Mouse (Mus musculus) neural tube, embryonic 14.5 days (tissue): ENCODE results near the gene Plcl1. TPM values are rescaled to one million over a fixed set of nuclear protein-coding genes. Genes with fewer than 3 reads are reported as not detected.

Experiments used
- ATAC-seq: fragments of 200-750 bp; cut with Nextera tagmentation; 2 replicates; pipeline ENCODE4 v1.8.0; 2017; ENCODE audit warnings: low read depth, mild to moderate bottlenecking, moderate TSS enrichment, moderate library complexity
- H3K27ac ChIP-seq: fragments of 300-500 bp; sonication (generic); 2 replicates; pipeline ENCODE4 v1.5.1; 2014; ENCODE audit warnings: low read depth, mild to moderate bottlenecking, control low read depth, low read length, moderate library complexity, mixed read lengths
- H3K27me3 ChIP-seq: fragments of 300-500 bp; sonication (generic); 2 replicates; pipeline ENCODE4 v1.6.1; 2014; ENCODE audit warnings: low read length; ENCODE audit not compliant: control insufficient read depth, insufficient read depth
- H3K36me3 ChIP-seq: fragments of 300-500 bp; sonication (generic); 2 replicates; pipeline ENCODE4 v1.6.1; 2014; ENCODE audit warnings: low read length, mixed read lengths; ENCODE audit not compliant: control insufficient read depth, insufficient read depth
- H3K4me1 ChIP-seq: fragments of 300-500 bp; sonication (generic); 2 replicates; pipeline ENCODE4 v1.6.1; 2014; ENCODE audit warnings: low read length; ENCODE audit not compliant: control insufficient read depth, insufficient read depth
- H3K4me2 ChIP-seq: fragments of 300-500 bp; sonication (generic); 2 replicates; pipeline ENCODE4 v1.6.1; 2014; ENCODE audit warnings: mild to moderate bottlenecking, low read depth, low read length, control low read depth
- H3K4me3 ChIP-seq: fragments of 300-500 bp; sonication (generic); 2 replicates; pipeline ENCODE4 v1.5.1; 2014; ENCODE audit warnings: low read depth, low read length, control low read depth, mixed read lengths
- H3K9ac ChIP-seq: fragments of 300-500 bp; sonication (generic); replicated peaks from 2 replicates; pipeline ENCODE4 v1.6.1; 2014; ENCODE audit warnings: low read depth, mild to moderate bottlenecking, control low read depth, low read length, mixed read lengths
- H3K9me3 ChIP-seq: fragments of 300-500 bp; sonication (generic); 2 replicates; pipeline ENCODE4 v1.6.1; 2016; ENCODE audit warnings: low read length; ENCODE audit not compliant: control insufficient read depth
- WGBS: fragments of 180-500 bp; shearing (Covaris S2); extraction: QIAGEN DNeasy Blood & Tissue Kit; methylation state at CpG from one replicate; pipeline ENCODE4 v1.1.7; 2014; 5-methylcytosine and 5-hydroxymethylcytosine counted together
- polyA plus RNA-seq: library from polyadenylated mRNA; unstranded; fragments of >200 nt; fragmentation: Nextera tagmentation; extraction: Ambion mirVana; gene quantifications from 2 replicates; pipeline ENCODE4 v1.2.1, GENCODE M21; 2014

The Plcl1 gene
- polyA plus RNA-seq, 1 experiment from 2014 or later: 5.4 TPM

- no peak for ATAC-seq
Observed at GRCm38 (mm10) chr1:55702106-55702505, 296.4 kb downstream of the Plcl1 start.

GRCm38 (mm10) chr1:55704707-55705106, 299.0 kb downstream of the Plcl1 start:
- peak; percentile 73 for ATAC-seq
- Histone ChIP-seq H3K36me3 (no peaks in the 10 kb centered on the region), H3K9me3 (no peaks in the 10 kb centered on the region), H3K9ac (no peak overlapping the region), H3K4me3 (no peak overlapping the region), H3K27me3 (no peaks in the 10 kb centered on the region), H3K4me2 (no peak overlapping the region), H3K4me1 (peaks cover 6% of the 10 kb centered on the region; the same call in 1 of the 2 replicates), H3K27ac (no peak overlapping the region)
- 12% methylated on average over 2 of the region's 2 CpGs for WGBS

More at GRCm38 (mm10) chr1:55702106-55702505, 296.4 kb downstream of the Plcl1 start:
- no peak overlapping the region for H3K9ac ChIP-seq
- no peak overlapping the region for H3K27ac ChIP-seq
- peaks cover 6% of the 10 kb centered on the region; the same call in 1 of the 2 replicates for H3K4me1 ChIP-seq
- 43% methylated on average over 3 of the region's 3 CpGs for WGBS
- H3K36me3 ChIP-seq: no peaks in the 10 kb centered on the region
- H3K4me2 ChIP-seq: no peak overlapping the region
- no peaks in the 10 kb centered on the region for H3K27me3 ChIP-seq
- H3K9me3 ChIP-seq: no peaks in the 10 kb centered on the region
- no peak overlapping the region for H3K4me3 ChIP-seq

- no peaks in the 10 kb centered on the region for H3K36me3 ChIP-seq
- no peak overlapping the region for H3K4me2 ChIP-seq
- 31% methylated on average over 6 of the region's 6 CpGs for WGBS
- H3K9ac ChIP-seq: no peak overlapping the region
- ATAC-seq: peak; percentile 72; the same call in 1 of the 2 replicates
- H3K27me3 ChIP-seq: no peaks in the 10 kb centered on the region
- H3K27ac ChIP-seq: no peak overlapping the region
- H3K4me3 ChIP-seq: no peak overlapping the region
- H3K4me1 ChIP-seq: peaks cover 6% of the 10 kb centered on the region; the same call in 1 of the 2 replicates
- H3K9me3 ChIP-seq: no peaks in the 10 kb centered on the region
Observed at GRCm38 (mm10) chr1:55705173-55705572, 299.5 kb downstream of the Plcl1 start.

GRCm38 (mm10) chr1:55705756-55706155, 300.0 kb downstream of the Plcl1 start:
- 11% methylated on average over 3 of the region's 3 CpGs for WGBS
- no peaks in the 10 kb centered on the region for H3K27me3 ChIP-seq

GRCm38 (mm10) chr1:55706933-55707332, 301.2 kb downstream of the Plcl1 start:
- Histone ChIP-seq H3K4me3 (no peak overlapping the region), H3K4me2 (no peak overlapping the region), H3K36me3 (no peaks in the 10 kb centered on the region), H3K9me3 (no peaks in the 10 kb centered on the region), H3K4me1 (peaks cover 6% of the 10 kb centered on the region; the same call in 1 of the 2 replicates), H3K27me3 (no peaks in the 10 kb centered on the region), H3K27ac (no peak overlapping the region), H3K9ac (no peak overlapping the region)
- no peak for ATAC-seq
- 48% methylated on average over 1 of the region's 1 CpGs for WGBS

More at GRCm38 (mm10) chr1:55705756-55706155, 300.0 kb downstream of the Plcl1 start:
- Histone ChIP-seq H3K4me1 (peaks cover 6% of the 10 kb centered on the region; the same call in 1 of the 2 replicates), H3K36me3 (no peaks in the 10 kb centered on the region), H3K27ac (no peak overlapping the region), H3K4me2 (no peak overlapping the region), H3K4me3 (no peak overlapping the region), H3K9me3 (no peaks in the 10 kb centered on the region), H3K9ac (no peak overlapping the region)
- no peak for ATAC-seq

GRCm38 (mm10) chr1:55717283-55717803, 311.6 kb downstream of the Plcl1 start:
- WGBS: 83% methylated on average over 4 of the region's 4 CpGs
- Histone ChIP-seq H3K27me3 (no peaks in the 10 kb centered on the region), H3K4me3 (no peak overlapping the region), H3K9ac (no peak overlapping the region), H3K4me1 (no peaks in the 10 kb centered on the region), H3K4me2 (no peak overlapping the region), H3K9me3 (no peaks in the 10 kb centered on the region), H3K27ac (no peak overlapping the region), H3K36me3 (no peaks in the 10 kb centered on the region)
- no peak for ATAC-seq

- no peak overlapping the region for H3K4me3 ChIP-seq
- ATAC-seq: no peak
- no peaks in the 10 kb centered on the region for H3K27me3 ChIP-seq
- no peaks in the 10 kb centered on the region for H3K4me1 ChIP-seq
- WGBS: 64% methylated on average over 3 of the region's 3 CpGs
- no peak overlapping the region for H3K9ac ChIP-seq
- no peaks in the 10 kb centered on the region for H3K36me3 ChIP-seq
- H3K9me3 ChIP-seq: no peaks in the 10 kb centered on the region
- H3K27ac ChIP-seq: no peak overlapping the region
- no peak overlapping the region for H3K4me2 ChIP-seq
Observed at GRCm38 (mm10) chr1:55725428-55725827, 319.7 kb downstream of the Plcl1 start.

- Histone ChIP-seq H3K36me3 (no peaks in the 10 kb centered on the region), H3K4me3 (no peak overlapping the region), H3K27me3 (no peaks in the 10 kb centered on the region), H3K9me3 (no peaks in the 10 kb centered on the region), H3K4me1 (no peaks in the 10 kb centered on the region), H3K4me2 (no peak overlapping the region), H3K9ac (no peak overlapping the region), H3K27ac (no peak overlapping the region)
- WGBS: 96% methylated on average over 3 of the region's 3 CpGs
- ATAC-seq: no peak
Observed at GRCm38 (mm10) chr1:55729332-55729731, 323.6 kb downstream of the Plcl1 start.

GRCm38 (mm10) chr1:55732951-55733350, 327.2 kb downstream of the Plcl1 start:
- H3K4me3 ChIP-seq: no peak overlapping the region
- no peak overlapping the region for H3K4me2 ChIP-seq
- no peaks in the 10 kb centered on the region for H3K36me3 ChIP-seq
- no peaks in the 10 kb centered on the region for H3K9me3 ChIP-seq
- 76% methylated on average over 3 of the region's 3 CpGs for WGBS
- no peak for ATAC-seq
- no peak overlapping the region for H3K9ac ChIP-seq
- no peaks in the 10 kb centered on the region for H3K4me1 ChIP-seq
- no peaks in the 10 kb centered on the region for H3K27me3 ChIP-seq
- no peak overlapping the region for H3K27ac ChIP-seq
